Mouse (Mus musculus) layer of hippocampus, adult 18-20 months (tissue): ENCODE results near the gene Nfe2. TPM values are rescaled to one million over a fixed set of nuclear protein-coding genes. Genes with fewer than 3 reads are reported as not detected.
A peak's percentile ranks its signal among the peaks of the same experiment; 100 is the strongest.

Source experiments
- DNase-seq, 2 experiments: peaks; one replicate each; pipeline ENCODE4 v3.0.0; 2022; ENCODE audit warnings: low spot score in 2 of 2
- long read RNA-seq: library from polyadenylated mRNA; stranded (forward); transcript quantifications from one replicate; pipeline ENCODE4 v2.0.0, GENCODE M21; 2021
- total RNA-seq, 2 experiments: library from RNA; stranded (reverse); gene quantifications; 2 replicates each; pipeline ENCODE4 v1.2.3; 2021

The Nfe2 gene
- total RNA-seq = not detected
- long read RNA-seq = 0 reads

GRCm38 (mm10) chr15:103257790-103258728, at the start of gene Nfe2:
Gene Nfe2 (minus strand): TSS chr15:103258403.
- DNase-seq = no peak

- peak; percentile 82 to 95 for DNase-seq
Observed at GRCm38 (mm10) chr15:103307125-103307524, 48.9 kb upstream of the Nfe2 start.

GRCm38 (mm10) chr15:103305792-103306645, 47.8 kb upstream of the Nfe2 start:
- DNase-seq = no peak

- DNase-seq = peak; percentile 95 to 99
Observed at GRCm38 (mm10) chr15:103305070-103305678, 47.0 kb upstream of the Nfe2 start.

GRCm38 (mm10) chr15:103304616-103304969, 46.4 kb upstream of the Nfe2 start:
- DNase-seq = no peak

- no peak for DNase-seq
Observed at GRCm38 (mm10) chr15:103303916-103304615, 45.9 kb upstream of the Nfe2 start.

- DNase-seq = no peak
Observed at GRCm38 (mm10) chr15:103302341-103303021, 44.3 kb upstream of the Nfe2 start.

GRCm38 (mm10) chr15:103301547-103302340, 43.5 kb upstream of the Nfe2 start:
- DNase-seq = no peak

GRCm38 (mm10) chr15:103301046-103301445, 42.8 kb upstream of the Nfe2 start:
- DNase-seq = no peak

GRCm38 (mm10) chr15:103300560-103300959, 42.4 kb upstream of the Nfe2 start:
- DNase-seq = no peak

- DNase-seq = peak in 1 of 2 experiments; percentile 51
Observed at GRCm38 (mm10) chr15:103300067-103300471, 41.9 kb upstream of the Nfe2 start.

GRCm38 (mm10) chr15:103299644-103300043, 41.4 kb upstream of the Nfe2 start:
- no peak for DNase-seq

GRCm38 (mm10) chr15:103298861-103299616, 40.8 kb upstream of the Nfe2 start:
- DNase-seq = no peak

GRCm38 (mm10) chr15:103298026-103298425, 39.8 kb upstream of the Nfe2 start:
- no peak for DNase-seq

- no peak for DNase-seq
Observed at GRCm38 (mm10) chr15:103297313-103297712, 39.1 kb upstream of the Nfe2 start.

- no peak for DNase-seq
Observed at GRCm38 (mm10) chr15:103295851-103296250, 37.6 kb upstream of the Nfe2 start.

- DNase-seq = no peak
Observed at GRCm38 (mm10) chr15:103294649-103295048, 36.4 kb upstream of the Nfe2 start.

- DNase-seq = no peak
Observed at GRCm38 (mm10) chr15:103293375-103293774, 35.2 kb upstream of the Nfe2 start.
